Mouse (Mus musculus) MEL (cell line): Measurements from ENCODE around the gene Tsen54.

Source experiments
- HCFC1 ChIP-seq: IDR thresholded peaks from 2 replicates; pipeline ENCODE4 v1.6.1; 2012; ENCODE audit warnings: low read depth, mild to moderate bottlenecking, inconsistent platforms, low read length, improper control_type of control experiment, moderate library complexity
- MYC ChIP-seq: IDR thresholded peaks from 2 replicates; pipeline ENCODE4 v1.6.1; 2011; ENCODE audit warnings: low read depth, mild to moderate bottlenecking, low read length, improper control_type of control experiment, moderate library complexity
- POLR2A ChIP-seq, 2 experiments: IDR thresholded peaks; 2 replicates each; pipeline ENCODE4 v1.6.1; 2011 to 2012; ENCODE audit warnings: low read length in 2 of 2, mild to moderate bottlenecking in 2 of 2, control low read depth in 1 of 2, improper control_type of control experiment in 1 of 2, low read depth in 1 of 2, moderate library complexity in 1 of 2; ENCODE audit not compliant: control insufficient read depth in 1 of 2, insufficient read depth in 1 of 2, poor library complexity in 1 of 2
- SMC3 ChIP-seq: IDR thresholded peaks from 2 replicates; pipeline ENCODE4 v1.6.1; 2011; ENCODE audit warnings: low read depth, low read length, improper control_type of control experiment
- TCF12 ChIP-seq: IDR thresholded peaks from 2 replicates; pipeline ENCODE4 v1.6.1; 2014; ENCODE audit warnings: low read depth, mild to moderate bottlenecking, inconsistent platforms, low read length, improper control_type of control experiment, moderate library complexity
- UBTF ChIP-seq: IDR thresholded peaks from 2 replicates; pipeline ENCODE4 v1.6.1; 2012; ENCODE audit warnings: low read depth, mild to moderate bottlenecking, inconsistent platforms, low read length, improper control_type of control experiment, moderate library complexity, borderline replicate concordance; ENCODE audit not compliant: insufficient read depth
- USF1 ChIP-seq: IDR thresholded peaks from 2 replicates; pipeline ENCODE4 v1.6.1; 2014; ENCODE audit warnings: low read depth, mild to moderate bottlenecking, inconsistent platforms, low read length, improper control_type of control experiment, moderate library complexity
- ZC3H11A ChIP-seq: IDR thresholded peaks from 2 replicates; pipeline ENCODE4 v1.6.1; 2012; ENCODE audit warnings: low read depth, mild to moderate bottlenecking, inconsistent platforms, low read length, improper control_type of control experiment

DNA sequence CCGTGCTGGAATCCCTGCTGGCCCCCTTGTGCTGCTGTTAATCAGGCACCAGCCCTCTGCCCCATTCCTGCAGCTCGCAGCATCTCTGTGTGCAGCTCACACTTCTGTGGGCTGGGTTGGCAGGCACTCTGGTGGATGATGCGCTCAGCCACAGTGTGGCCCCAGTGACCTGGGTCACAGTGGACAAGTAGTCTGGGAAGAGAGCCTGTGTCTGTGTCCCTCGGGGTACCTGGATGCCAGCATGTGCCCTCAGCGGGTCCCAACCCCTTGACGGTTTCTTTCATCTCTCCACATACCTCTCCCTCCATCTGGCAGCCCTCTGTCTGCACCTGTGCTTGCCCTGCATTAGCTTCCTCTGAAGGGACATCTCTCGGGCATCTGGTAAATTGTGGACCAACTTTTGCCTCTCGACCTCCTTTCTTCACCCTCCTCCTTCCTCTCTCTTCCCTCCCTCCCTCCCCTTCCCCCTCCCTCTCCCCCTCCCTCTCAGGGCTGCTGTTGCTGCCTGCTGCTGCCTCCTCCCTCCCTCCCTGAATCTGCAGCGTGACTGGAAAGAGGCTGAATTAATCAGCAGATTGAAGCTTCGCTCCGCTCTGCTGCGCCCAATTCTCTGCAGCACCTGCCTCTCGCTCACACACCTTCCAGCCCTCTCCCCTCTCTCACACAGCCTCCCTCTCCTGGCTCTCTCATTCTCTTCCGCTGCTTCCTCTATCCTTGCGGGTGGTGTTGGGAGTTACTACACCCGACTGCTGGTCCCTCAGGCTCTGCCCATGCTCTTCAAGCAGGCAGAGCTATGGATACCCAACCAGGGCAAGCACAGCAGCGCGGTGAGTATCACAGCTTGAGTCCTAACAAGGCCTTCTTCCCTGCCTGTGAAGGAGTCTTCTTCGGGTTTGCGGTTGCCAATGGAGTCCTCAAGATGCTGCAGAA lies 34.1 kb upstream of the Tsen54 start:
- TF ChIP-seq POLR2A (IDR thresholded peaks at IDR 0.05; ENCODE audit: control insufficient read depth in 1 of 2, insufficient read depth in 1 of 2, low read depth in 1 of 2, low read length in 2 of 2, poor library complexity in 1 of 2) (no peak), TCF12 (no peak), HCFC1 (no peak), MYC (no peak), ZC3H11A (no peak), SMC3 (no peak), UBTF (no peak), USF1 (no peak)
